Mouse (Mus musculus) megakaryocyte, adult 5-6 weeks (primary cell): ENCODE measurements at regions not wholly inside any gene's neighbourhood (a gene's known extent, or its start where the extent isn't known, plus 50 kb on each side); places are given as distances from the start of the nearest gene placed in this dataset.
A peak's percentile ranks its signal among the peaks of the same experiment; 100 is the strongest.

ENCODE experiments used
- ATAC-seq: 2 replicates; pipeline ENCODE4 v1.8.0; 2016; ENCODE audit warnings: mild to moderate bottlenecking, inconsistent platforms; ENCODE audit not compliant: poor library complexity, severe bottlenecking

GRCm38 (mm10) chr12:77952492-77952891 lies 241.6 kb upstream of the Gm6657 start:
- ATAC-seq, result no peak

- no peak for ATAC-seq
These were observed 231.4 kb upstream of the Gm6657 start for GRCm38 (mm10) chr12:77962631-77963030.

GRCm38 (mm10) chr12:77968543-77968942 lies 225.5 kb upstream of the Gm6657 start:
- no peak for ATAC-seq

GRCm38 (mm10) chr12:77970026-77970425 lies 224.0 kb upstream of the Gm6657 start:
- ATAC-seq, result no peak

- ATAC-seq, result no peak
These were observed 221.9 kb upstream of the Gm6657 start for GRCm38 (mm10) chr12:77972165-77972564.

GRCm38 (mm10) chr12:77976952-77977351 lies 217.1 kb upstream of the Gm6657 start:
- no peak for ATAC-seq

- ATAC-seq, result no peak
These were observed 207.3 kb upstream of the Gm6657 start for GRCm38 (mm10) chr12:77986738-77987137.

GRCm38 (mm10) chr12:77989766-77990165 lies 204.3 kb upstream of the Gm6657 start:
- ATAC-seq, result no peak

GRCm38 (mm10) chr12:77991627-77992026 lies 202.4 kb upstream of the Gm6657 start:
- ATAC-seq, result no peak

- ATAC-seq, result no peak
These were observed 199.9 kb upstream of the Gm6657 start for GRCm38 (mm10) chr12:77994176-77994575.

GRCm38 (mm10) chr12:77997916-77998315 lies 196.1 kb upstream of the Gm6657 start:
- ATAC-seq, result no peak

GRCm38 (mm10) chr12:78000401-78000800 lies 193.6 kb upstream of the Gm6657 start:
- no peak for ATAC-seq

- no peak for ATAC-seq
These were observed 192.2 kb upstream of the Gm6657 start for GRCm38 (mm10) chr12:78001846-78002245.

- ATAC-seq, result no peak
These were observed 160.3 kb upstream of the Gm6657 start for GRCm38 (mm10) chr12:78033766-78034165.

- ATAC-seq, result no peak
These were observed 147.5 kb upstream of the Gm6657 start for GRCm38 (mm10) chr12:78046582-78046981.

GRCm38 (mm10) chr12:78055956-78056355 lies 138.1 kb upstream of the Gm6657 start:
- peak; percentile 51; the same call in 1 of the 2 replicates for ATAC-seq

GRCm38 (mm10) chr12:78057166-78057565 lies 136.9 kb upstream of the Gm6657 start:
- ATAC-seq, result no peak

GRCm38 (mm10) chr12:78059965-78060364 lies 134.1 kb upstream of the Gm6657 start:
- no peak for ATAC-seq

- ATAC-seq, result no peak
These were observed 128.0 kb upstream of the Gm6657 start for GRCm38 (mm10) chr12:78066024-78066423.

GRCm38 (mm10) chr12:78072935-78073334 lies 121.1 kb upstream of the Gm6657 start:
- no peak for ATAC-seq

GRCm38 (mm10) chr12:78074290-78074802 lies 119.7 kb upstream of the Gm6657 start:
- ATAC-seq, result no peak

GRCm38 (mm10) chr12:78077285-78077684 lies 116.8 kb upstream of the Gm6657 start:
- no peak for ATAC-seq

GRCm38 (mm10) chr12:78082163-78082562 lies 111.9 kb upstream of the Gm6657 start:
- ATAC-seq, result no peak
